Mouse (Mus musculus) limb, embryonic 12.5 days (tissue): ENCODE data around the gene Mief2. TPM values are rescaled to one million over a fixed set of nuclear protein-coding genes. Genes with fewer than 3 reads are reported as not detected.

ENCODE experiments used
- ATAC-seq: fragments of 200-750 bp; cut with Nextera tagmentation; 2 replicates; pipeline ENCODE4 v1.8.0; 2017; ENCODE audit warnings: low read depth, moderate TSS enrichment; ENCODE audit not compliant: insufficient number of reproducible peaks, insufficient read depth, low FRiP score, low TSS enrichment
- H3K27ac ChIP-seq: fragments of 300-500 bp; sonication (generic); 2 replicates; pipeline ENCODE4 v1.5.1; 2016; ENCODE audit warnings: mild to moderate bottlenecking, moderate library complexity
- H3K27me3 ChIP-seq: fragments of 300-500 bp; sonication (generic); 2 replicates; pipeline ENCODE4 v1.6.1; 2016; ENCODE audit warnings: mild to moderate bottlenecking, moderate library complexity
- H3K36me3 ChIP-seq: fragments of 300-500 bp; sonication (generic); 2 replicates; pipeline ENCODE4 v1.6.1; 2016; ENCODE audit warnings: mild to moderate bottlenecking, moderate library complexity
- H3K4me1 ChIP-seq: fragments of 300-500 bp; sonication (generic); replicated peaks from 2 replicates; pipeline ENCODE4 v1.6.1; 2016
- H3K4me2 ChIP-seq: fragments of 300-500 bp; sonication (generic); 2 replicates; pipeline ENCODE4 v1.6.1; 2016; ENCODE audit warnings: mild to moderate bottlenecking, moderate library complexity
- H3K4me3 ChIP-seq: fragments of 300-500 bp; sonication (generic); replicated peaks from 2 replicates; pipeline ENCODE4 v1.5.1; 2016; ENCODE audit warnings: mild to moderate bottlenecking
- H3K9ac ChIP-seq: fragments of 300-500 bp; sonication (generic); replicated peaks from 2 replicates; pipeline ENCODE4 v1.6.1; 2016; ENCODE audit warnings: mild to moderate bottlenecking, moderate library complexity
- H3K9me3 ChIP-seq: fragments of 300-500 bp; sonication (generic); 2 replicates; pipeline ENCODE4 v1.6.1; 2016; ENCODE audit warnings: mild to moderate bottlenecking, moderate library complexity
- WGBS: fragments of 180-500 bp; shearing (Covaris S2); methylation state at CpG from one replicate; pipeline ENCODE4 v1.1.7; 2016; 5-methylcytosine and 5-hydroxymethylcytosine counted together
- polyA plus RNA-seq: library from polyadenylated mRNA; unstranded; fragments of >200 nt; fragmentation: Nextera tagmentation; extraction: Ambion mirVana; gene quantifications from 2 replicates; pipeline ENCODE4 v1.2.1, GENCODE M21; 2016

Gene Mief2
- 17.0 and 18.5 TPM in 2 replicates for polyA plus RNA-seq

DNA sequence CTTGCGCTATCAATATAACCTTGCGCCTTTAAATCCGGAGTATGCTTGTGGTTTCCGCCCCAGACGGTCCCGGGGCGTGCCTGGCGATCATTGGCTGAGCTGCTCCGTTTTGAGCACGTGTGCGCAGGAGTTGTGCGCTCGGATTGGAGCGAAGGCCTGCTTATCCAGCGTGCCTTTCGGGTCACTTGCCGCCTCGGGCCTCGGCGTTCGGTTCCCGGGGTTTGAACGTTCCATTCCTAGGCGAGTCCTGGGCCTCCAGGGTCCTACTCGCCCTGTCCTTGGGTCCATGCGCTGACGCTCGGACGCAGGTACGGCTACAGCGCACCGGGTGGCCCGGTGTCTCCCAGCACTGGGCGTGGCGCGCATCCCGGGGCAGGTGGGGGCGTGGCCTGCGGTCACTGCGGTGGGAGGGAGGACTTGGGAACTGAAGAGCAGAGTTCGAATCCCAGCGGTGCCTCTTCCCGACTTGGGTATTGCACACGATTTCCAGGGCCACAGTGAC, at the start of gene Mief2:
Mief2 (plus strand) TSS at position 139 of the 502 bp plus-strand sequence.
- ATAC-seq = peak; percentile 79
- under 1% methylated on average over 44 of the region's 44 CpGs for WGBS
- Histone ChIP-seq H3K9ac (peak within 1 kb of the TSS; percentile 84), H3K27me3 (no peaks in the 10 kb centered on the region), H3K4me3 (peak within 1 kb of the TSS; percentile 87), H3K27ac (peak within 1 kb of the TSS; percentile 87), H3K4me2 (peak within 1 kb of the TSS; percentile 75), H3K9me3 (no peaks in the 10 kb centered on the region), H3K36me3 (peaks cover 46% of the 10 kb centered on the region), H3K4me1 (peaks cover 23% of the 10 kb centered on the region)

DNA sequence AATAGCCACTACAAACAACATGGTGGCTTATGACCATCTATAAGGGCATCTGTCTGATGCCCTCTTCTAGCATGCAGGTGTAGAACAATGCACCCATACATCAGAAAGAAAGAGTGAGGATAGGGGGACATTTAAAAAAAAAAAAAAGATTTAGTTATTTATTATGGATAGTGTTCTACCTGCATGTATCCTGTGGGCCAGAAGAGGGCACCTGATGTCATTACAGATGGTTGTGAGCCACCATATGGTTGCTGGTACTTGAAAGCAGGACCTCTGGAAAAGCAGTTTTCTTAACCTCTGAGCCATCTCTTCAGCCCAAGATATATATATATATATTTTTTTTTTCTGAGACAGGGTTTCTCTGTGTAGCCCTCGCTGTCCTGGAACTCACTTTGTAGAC, 32.0 kb upstream of the Mief2 start:
- whole genome bisulfite sequencing = 74% methylated on average over 1 of the region's 1 CpGs

DNA sequence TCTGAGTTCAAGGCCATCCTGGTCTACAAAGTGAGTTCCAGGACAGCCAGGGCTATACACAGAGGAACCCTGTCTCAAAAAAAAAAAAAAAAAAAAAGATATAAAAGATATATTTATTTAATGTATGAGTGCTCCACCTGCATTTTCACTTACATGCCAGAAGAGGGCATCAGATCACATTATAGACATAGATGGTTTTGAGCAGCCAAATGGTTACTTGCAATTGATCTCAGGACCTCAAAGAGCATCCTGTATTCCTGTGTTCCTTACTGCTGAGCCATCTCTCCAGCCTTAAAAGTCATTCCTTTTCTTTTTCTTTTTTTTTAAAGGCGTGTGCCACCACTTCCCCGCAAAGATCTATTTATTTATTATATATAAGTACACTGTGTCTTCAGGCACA, 30.6 kb upstream of the Mief2 start:
- Histone ChIP-seq H3K4me1 (peaks cover 28% of the 10 kb centered on the region), H3K36me3 (peaks cover 6% of the 10 kb centered on the region), H3K27ac (no peak overlapping the region), H3K4me3 (no peak overlapping the region), H3K27me3 (no peaks in the 10 kb centered on the region), H3K4me2 (no peak overlapping the region), H3K9me3 (no peaks in the 10 kb centered on the region), H3K9ac (no peak overlapping the region)
- 79% methylated on average over 2 of the region's 2 CpGs for WGBS
- ATAC-seq = no peak

More for the DNA sequence above, 32.0 kb upstream of the Mief2 start:
- Histone ChIP-seq H3K4me2 (no peak overlapping the region), H3K36me3 (no peaks in the 10 kb centered on the region), H3K9ac (no peak overlapping the region), H3K4me3 (no peak overlapping the region), H3K4me1 (peaks cover 15% of the 10 kb centered on the region), H3K27me3 (no peaks in the 10 kb centered on the region), H3K9me3 (no peaks in the 10 kb centered on the region), H3K27ac (no peak overlapping the region)
- no peak for ATAC-seq

- Histone ChIP-seq H3K27ac (peak overlapping the region; percentile 90), H3K4me3 (peak overlapping the region; percentile 84), H3K27me3 (no peaks in the 10 kb centered on the region), H3K36me3 (peaks cover 19% of the 10 kb centered on the region), H3K4me2 (peak overlapping the region; percentile 89), H3K9me3 (no peaks in the 10 kb centered on the region), H3K9ac (peak overlapping the region; percentile 93; the same call in 1 of the 2 replicates), H3K4me1 (peaks cover 38% of the 10 kb centered on the region)
- 3% methylated on average over 22 of the region's 22 CpGs for WGBS
- ATAC-seq = peak; percentile 38; the same call in 1 of the 2 replicates
Measured at GRCm38 (mm10) chr11:60698806-60699523, 29.2 kb upstream of the Mief2 start.

- no peaks in the 10 kb centered on the region for H3K27me3 ChIP-seq
- H3K4me3 ChIP-seq = peak within 1 kb of the TSS; percentile 84
- ATAC-seq = peak; percentile 75
- H3K9ac ChIP-seq = peak within 1 kb of the TSS; percentile 93
- under 1% methylated on average over 71 of the region's 73 CpGs for WGBS
- peaks cover 26% of the 10 kb centered on the region for H3K36me3 ChIP-seq
- peaks cover 38% of the 10 kb centered on the region for H3K4me1 ChIP-seq
- H3K4me2 ChIP-seq = peak within 1 kb of the TSS; percentile 89
- no peaks in the 10 kb centered on the region for H3K9me3 ChIP-seq
- H3K27ac ChIP-seq = peak within 1 kb of the TSS; percentile 90
Measured at GRCm38 (mm10) chr11:60699524-60700075, 28.6 kb upstream of the Mief2 start, which contains the start of gene Llgl1. Llgl1 (plus strand) TSS chr11:60699723.

DNA sequence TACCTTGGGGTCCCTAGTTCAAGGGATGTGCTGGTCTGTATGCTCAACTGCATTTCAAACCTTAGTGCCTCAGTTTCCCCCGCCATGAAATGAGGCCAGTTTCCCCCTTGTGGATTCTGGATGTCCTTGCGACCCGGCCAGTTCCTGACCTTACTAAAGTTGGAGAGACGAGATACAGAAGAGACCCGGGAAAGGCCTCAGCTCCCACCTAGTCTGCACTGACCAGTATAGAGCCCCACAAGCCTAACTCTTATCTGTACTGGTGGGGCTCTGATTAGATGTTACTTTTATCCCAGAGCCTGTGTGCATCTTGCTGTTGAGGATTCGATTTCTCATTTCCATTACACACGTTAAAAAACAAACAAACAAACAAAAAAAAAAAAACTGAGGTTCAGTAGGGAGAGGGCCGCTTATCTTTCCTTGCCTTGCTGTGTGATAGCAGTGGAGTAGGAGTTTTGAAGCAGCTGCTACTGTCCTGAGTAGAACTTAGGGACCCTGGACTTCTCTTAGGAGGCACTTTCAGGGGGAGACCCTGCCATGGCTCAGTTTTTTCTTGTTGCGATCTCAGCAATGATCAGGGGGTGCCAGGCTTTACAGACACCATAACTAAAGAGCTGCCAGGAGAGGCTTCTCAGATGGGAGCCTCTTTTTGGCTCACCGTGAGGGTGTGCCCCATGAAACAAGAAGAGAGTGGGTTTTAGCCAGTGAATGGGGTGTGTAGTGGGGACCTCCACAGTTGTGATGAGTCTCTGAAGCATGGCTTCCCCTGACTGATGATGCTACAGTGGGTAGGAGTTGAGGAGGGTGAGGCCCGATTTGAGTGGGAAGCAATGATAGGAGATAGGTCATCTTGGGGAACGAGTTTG, 27.6 kb upstream of the Mief2 start:
- WGBS = 35% methylated on average over 12 of the region's 12 CpGs
- peak overlapping the region; percentile 89 for H3K4me2 ChIP-seq
- peaks cover 35% of the 10 kb centered on the region for H3K36me3 ChIP-seq
- peak overlapping the region; percentile 93 for H3K9ac ChIP-seq
- H3K27me3 ChIP-seq = no peaks in the 10 kb centered on the region
- H3K27ac ChIP-seq = peak overlapping the region; percentile 90; the same call in 1 of the 2 replicates
- no peak for ATAC-seq
- peaks cover 38% of the 10 kb centered on the region for H3K4me1 ChIP-seq
- peak overlapping the region; percentile 84 for H3K4me3 ChIP-seq
- H3K9me3 ChIP-seq = no peaks in the 10 kb centered on the region

DNA sequence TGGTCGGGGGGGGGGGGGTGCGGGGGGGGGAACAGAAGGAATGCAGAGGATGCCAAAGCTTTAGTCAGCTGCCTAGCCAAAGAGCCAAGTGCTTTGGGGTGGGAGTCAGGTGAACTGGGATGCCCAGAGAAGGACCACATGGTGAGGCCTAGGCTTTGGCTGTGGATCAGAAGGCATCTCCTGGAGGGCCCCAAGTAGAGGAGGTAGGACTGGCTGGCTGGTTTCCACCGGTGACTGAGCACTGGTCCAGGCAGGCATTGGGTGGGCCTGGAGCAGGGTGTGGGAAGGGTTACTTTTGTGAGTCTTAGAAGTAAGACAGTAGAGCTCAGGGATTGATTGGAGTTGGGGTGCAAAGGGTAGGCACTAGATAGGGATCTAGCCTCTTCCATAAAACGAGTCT, 26.6 kb upstream of the Mief2 start:
- Histone ChIP-seq H3K27ac (no peak overlapping the region), H3K4me1 (peaks cover 38% of the 10 kb centered on the region), H3K4me2 (peak overlapping the region; percentile 89), H3K4me3 (peak overlapping the region; percentile 7; the same call in 1 of the 2 replicates), H3K9ac (no peak overlapping the region), H3K36me3 (peaks cover 46% of the 10 kb centered on the region), H3K27me3 (no peaks in the 10 kb centered on the region), H3K9me3 (no peaks in the 10 kb centered on the region)
- WGBS = 75% methylated on average over 4 of the region's 4 CpGs
- ATAC-seq = no peak

- no peak overlapping the region for H3K27ac ChIP-seq
- peaks cover 38% of the 10 kb centered on the region for H3K4me1 ChIP-seq
- H3K4me3 ChIP-seq = no peak overlapping the region
- ATAC-seq = no peak
- no peaks in the 10 kb centered on the region for H3K27me3 ChIP-seq
- peaks cover 61% of the 10 kb centered on the region for H3K36me3 ChIP-seq
- WGBS = 57% methylated on average over 4 of the region's 4 CpGs
- no peaks in the 10 kb centered on the region for H3K9me3 ChIP-seq
- 0 out of 2 replicates have a peak overlapping the region, but pooled peaks have one; percentile 8 for H3K4me2 ChIP-seq
- no peak overlapping the region for H3K9ac ChIP-seq
Measured at GRCm38 (mm10) chr11:60703131-60703530, 25.1 kb upstream of the Mief2 start.

- no peak overlapping the region for H3K27ac ChIP-seq
- peaks cover 31% of the 10 kb centered on the region for H3K4me1 ChIP-seq
- H3K4me3 ChIP-seq = no peak overlapping the region
- 93% methylated on average over 19 of the region's 19 CpGs for WGBS
- no peak overlapping the region for H3K4me2 ChIP-seq
- no peak overlapping the region for H3K9ac ChIP-seq
- ATAC-seq = no peak
- H3K36me3 ChIP-seq = peaks cover 72% of the 10 kb centered on the region
- no peaks in the 10 kb centered on the region for H3K9me3 ChIP-seq
- H3K27me3 ChIP-seq = no peaks in the 10 kb centered on the region
Measured at GRCm38 (mm10) chr11:60704023-60704880, 23.9 kb upstream of the Mief2 start.

GRCm38 (mm10) chr11:60705255-60705654, 22.9 kb upstream of the Mief2 start:
- peaks cover 82% of the 10 kb centered on the region for H3K36me3 ChIP-seq
- H3K4me1 ChIP-seq = peaks cover 31% of the 10 kb centered on the region
- WGBS = 88% methylated on average over 3 of the region's 3 CpGs
- H3K27me3 ChIP-seq = no peaks in the 10 kb centered on the region
- H3K27ac ChIP-seq = no peak overlapping the region
- H3K4me2 ChIP-seq = no peak overlapping the region
- no peak for ATAC-seq
- no peak overlapping the region for H3K9ac ChIP-seq
- no peaks in the 10 kb centered on the region for H3K9me3 ChIP-seq
- H3K4me3 ChIP-seq = no peak overlapping the region
